Mouse (Mus musculus) myocyte (in vitro differentiated cells): Measurements from ENCODE around the gene Aldh3b1. TPM values are rescaled to one million over a fixed set of nuclear protein-coding genes. Genes with fewer than 3 reads are reported as not detected.

Source experiments
- H3K27me3 ChIP-seq: one replicate; pipeline ENCODE4 v1.6.1; 2011; ENCODE audit not compliant: control insufficient read depth, insufficient read depth, insufficient read length
- H3K36me3 ChIP-seq: one replicate; pipeline ENCODE4 v1.6.1; 2011; ENCODE audit not compliant: control insufficient read depth, insufficient read depth
- H3K4me2 ChIP-seq: one replicate; pipeline ENCODE4 v1.6.1; 2011; ENCODE audit warnings: low read depth, control low read depth
- H3K4me3 ChIP-seq: one replicate; pipeline ENCODE4 v1.5.1; 2011; ENCODE audit warnings: mild to moderate bottlenecking, control low read depth, moderate library complexity
- H3K79me2 ChIP-seq: one replicate; pipeline ENCODE4 v1.6.1; 2011; ENCODE audit not compliant: control insufficient read depth, insufficient read depth
- H3ac ChIP-seq: one replicate; pipeline ENCODE4 v1.6.1; 2011; ENCODE audit not compliant: control insufficient read depth, insufficient read length
- CEBPB ChIP-seq: IDR thresholded peaks from 2 replicates; pipeline ENCODE4 v1.6.1; 2011; ENCODE audit warnings: mild to moderate bottlenecking, moderate library complexity; ENCODE audit not compliant: poor library complexity, insufficient read depth, severe bottlenecking
- E2F4 ChIP-seq: IDR thresholded peaks from one replicate; pipeline ENCODE4 v1.6.1; 2011; ENCODE audit warnings: mild to moderate bottlenecking, control low read depth, moderate library complexity; ENCODE audit not compliant: insufficient read depth
- MAX ChIP-seq: IDR thresholded peaks from one replicate; pipeline ENCODE4 v1.6.1; 2011; ENCODE audit warnings: low read depth, mild to moderate bottlenecking, control low read depth
- MYOD1 ChIP-seq, 3 experiments: IDR thresholded peaks; one replicate each; pipeline ENCODE4 v1.6.1; 2011; ENCODE audit warnings: control low read depth in 2 of 3, low read depth in 2 of 3, mild to moderate bottlenecking in 2 of 3, moderate library complexity in 1 of 3; ENCODE audit not compliant: insufficient read length in 2 of 3, control insufficient read depth in 1 of 3
- MYOG ChIP-seq, 3 experiments: IDR thresholded peaks; one replicate each; pipeline ENCODE4 v1.6.1; 2011; ENCODE audit warnings: control low read depth in 2 of 3, low read depth in 2 of 3, mild to moderate bottlenecking in 2 of 3; ENCODE audit not compliant: insufficient read length in 2 of 3, control insufficient read depth in 1 of 3, insufficient read depth in 1 of 3
- POLR2A ChIP-seq: IDR thresholded peaks from one replicate; pipeline ENCODE4 v1.6.1; 2011; ENCODE audit warnings: low read depth, mild to moderate bottlenecking, control low read depth, moderate library complexity; ENCODE audit not compliant: insufficient read length
- POLR2AphosphoS2 ChIP-seq: IDR thresholded peaks from one replicate; pipeline ENCODE4 v1.6.1; 2011; ENCODE audit warnings: low read depth, control low read depth; ENCODE audit not compliant: insufficient read length
- REST ChIP-seq: IDR thresholded peaks from one replicate; pipeline ENCODE4 v1.6.1; 2011; ENCODE audit warnings: mild to moderate bottlenecking, control low read depth, moderate library complexity; ENCODE audit not compliant: insufficient read depth, insufficient read length
- SRF ChIP-seq: IDR thresholded peaks from one replicate; pipeline ENCODE4 v1.6.1; 2011; ENCODE audit warnings: low read depth; ENCODE audit not compliant: control insufficient read depth, insufficient read length
- TCF12 ChIP-seq: IDR thresholded peaks from one replicate; pipeline ENCODE4 v1.6.1; 2011; ENCODE audit warnings: mild to moderate bottlenecking, control low read depth; ENCODE audit not compliant: poor library complexity, insufficient read depth, severe bottlenecking
- TCF3 ChIP-seq: IDR thresholded peaks from one replicate; pipeline ENCODE4 v1.6.1; 2011; ENCODE audit warnings: low read depth, control low read depth; ENCODE audit not compliant: insufficient read length
- USF1 ChIP-seq: IDR thresholded peaks from one replicate; pipeline ENCODE4 v1.6.1; 2011; ENCODE audit warnings: low read depth, mild to moderate bottlenecking, control low read depth, moderate library complexity
- polyA plus RNA-seq: library from polyadenylated mRNA; unstranded; fragments of >200 nt; fragmentation: generic; extraction: Trizol; gene quantifications from one replicate; pipeline ENCODE4 v1.2.1, GENCODE M21; 2012; ENCODE audit warnings: missing spikeins

Gene Aldh3b1
- polyA plus RNA-seq, 1 experiment, result 51.8 TPM

GRCm38 (mm10) chr19:3899618-3900017 lies 30.0 kb downstream of the Aldh3b1 start:
- H3K36me3 ChIP-seq, result peaks cover 54% of the 10 kb centered on the region

GRCm38 (mm10) chr19:3898952-3899351 lies 30.7 kb downstream of the Aldh3b1 start:
- Histone ChIP-seq H3ac (no peak overlapping the region), H3K4me2 (no peak overlapping the region), H3K4me3 (no peak overlapping the region), H3K27me3 (no peaks in the 10 kb centered on the region), H3K79me2 (peaks cover 4% of the 10 kb centered on the region), H3K36me3 (peaks cover 60% of the 10 kb centered on the region)
- no peak for TF ChIP-seq MYOD1 (IDR thresholded peaks at IDR 0.05; ENCODE audit: control insufficient read depth in 1 of 3, insufficient read length in 2 of 3, low read depth in 2 of 3)
- no peak for TF ChIP-seq POLR2AphosphoS2
- TF ChIP-seq SRF, result no peak

More at GRCm38 (mm10) chr19:3899618-3900017, 30.0 kb downstream of the Aldh3b1 start:
- H3K27me3 ChIP-seq, result no peaks in the 10 kb centered on the region
- no peak for TF ChIP-seq SRF
- TF ChIP-seq POLR2AphosphoS2, result no peak
- no peak for TF ChIP-seq POLR2A
- no peak for TF ChIP-seq MAX
- TF ChIP-seq MYOG (IDR thresholded peaks at IDR 0.05; ENCODE audit: control insufficient read depth in 1 of 3, insufficient read depth in 1 of 3, insufficient read length in 2 of 3, low read depth in 2 of 3), result no peak
- no peak for TF ChIP-seq USF1
- no peak for TF ChIP-seq CEBPB
- TF ChIP-seq E2F4, result no peak
- no peak for TF ChIP-seq TCF3
- no peak for TF ChIP-seq TCF12
- TF ChIP-seq MYOD1 (IDR thresholded peaks at IDR 0.05; ENCODE audit: control insufficient read depth in 1 of 3, insufficient read length in 2 of 3, low read depth in 2 of 3), result no peak
- no peak for TF ChIP-seq REST
- H3ac ChIP-seq, result no peak overlapping the region
- no peak overlapping the region for H3K4me3 ChIP-seq
- peaks cover 11% of the 10 kb centered on the region for H3K79me2 ChIP-seq
- H3K4me2 ChIP-seq, result no peak overlapping the region

DNA sequence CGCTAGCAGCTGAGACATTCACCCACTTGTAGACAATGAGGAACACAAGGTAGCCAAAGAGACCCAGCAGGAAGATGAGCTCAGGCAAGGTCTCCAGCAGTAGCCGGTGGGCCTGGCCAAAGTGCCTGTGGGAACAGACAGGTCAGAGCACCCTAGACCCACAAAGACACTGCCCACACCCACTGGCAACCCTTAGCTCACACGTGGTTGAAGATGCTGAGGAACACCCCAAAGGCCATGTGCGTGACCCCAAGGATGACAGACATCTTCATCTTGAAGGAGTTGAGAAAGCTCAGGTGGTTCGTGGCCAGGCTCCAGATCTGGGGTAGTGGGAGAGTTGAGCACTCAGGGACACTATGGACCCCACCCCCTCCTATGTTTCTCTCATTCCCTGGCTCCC lies 32.1 kb downstream of the Aldh3b1 start:
- Histone ChIP-seq H3K4me2 (no peak overlapping the region), H3K4me3 (no peak overlapping the region), H3ac (no peak overlapping the region), H3K79me2 (peaks cover under 1% of the 10 kb centered on the region), H3K27me3 (no peaks in the 10 kb centered on the region), H3K36me3 (peaks cover 74% of the 10 kb centered on the region)
- TF ChIP-seq E2F4 (no peak), POLR2AphosphoS2 (peak; percentile 75), POLR2A (peak; percentile 1)

DNA sequence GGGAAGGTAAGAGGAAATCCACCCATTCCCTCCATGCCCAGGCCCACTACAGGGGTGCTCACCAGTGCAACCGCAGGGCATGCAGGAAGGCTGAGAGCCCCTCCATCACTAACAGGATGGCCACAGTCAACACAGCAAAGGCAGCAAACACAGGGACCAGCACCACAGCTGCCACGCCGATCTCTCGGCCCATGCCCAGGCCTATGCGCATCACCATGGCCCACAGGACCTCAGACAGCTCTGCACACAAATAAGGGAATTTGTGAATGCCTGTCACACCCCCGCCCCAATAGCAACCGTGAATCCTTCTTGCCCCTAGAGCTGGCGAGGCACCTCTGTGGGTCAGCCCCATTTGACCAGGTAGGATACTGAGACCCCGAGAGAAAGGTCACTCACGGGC lies 33.4 kb downstream of the Aldh3b1 start:
- Histone ChIP-seq H3K27me3 (no peaks in the 10 kb centered on the region), H3K36me3 (peaks cover 77% of the 10 kb centered on the region), H3K4me3 (no peak overlapping the region), H3ac (no peak overlapping the region), H3K4me2 (no peak overlapping the region), H3K79me2 (no peaks in the 10 kb centered on the region)
- TF ChIP-seq POLR2A, result peak; percentile 44
- no peak for TF ChIP-seq CEBPB
- peak; percentile 93 for TF ChIP-seq POLR2AphosphoS2

DNA sequence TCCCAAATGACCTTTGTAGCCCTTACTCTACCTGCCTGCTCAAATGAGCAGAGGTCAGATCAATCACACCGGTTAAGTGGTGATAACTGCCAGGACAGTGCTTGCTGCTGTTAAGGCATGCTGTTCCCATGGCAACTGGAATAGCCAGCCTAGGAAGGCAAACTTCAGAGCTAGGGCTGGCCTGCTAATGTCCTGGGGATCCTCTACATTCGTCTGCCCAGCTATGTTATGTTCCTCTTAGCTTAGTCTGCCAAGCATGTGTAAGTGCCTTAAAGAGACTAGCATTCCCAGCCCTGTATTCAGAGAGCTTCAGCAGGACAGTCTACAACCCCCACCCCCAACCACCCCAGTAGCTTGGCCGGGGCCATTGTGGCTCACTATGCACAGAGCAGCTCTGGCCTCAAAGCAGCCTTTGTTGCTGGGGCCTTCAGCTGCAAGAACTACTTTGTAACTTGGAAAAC lies 34.4 kb downstream of the Aldh3b1 start:
- H3K36me3 ChIP-seq, result peaks cover 84% of the 10 kb centered on the region
- TF ChIP-seq MYOG (IDR thresholded peaks at IDR 0.05; ENCODE audit: control insufficient read depth in 1 of 3, insufficient read depth in 1 of 3, insufficient read length in 2 of 3, low read depth in 2 of 3), result no peak
- TF ChIP-seq POLR2A, result no peak
- TF ChIP-seq SRF, result no peak
- no peak for TF ChIP-seq USF1
- TF ChIP-seq POLR2AphosphoS2, result peak; percentile 71
- TF ChIP-seq TCF12, result no peak

DNA sequence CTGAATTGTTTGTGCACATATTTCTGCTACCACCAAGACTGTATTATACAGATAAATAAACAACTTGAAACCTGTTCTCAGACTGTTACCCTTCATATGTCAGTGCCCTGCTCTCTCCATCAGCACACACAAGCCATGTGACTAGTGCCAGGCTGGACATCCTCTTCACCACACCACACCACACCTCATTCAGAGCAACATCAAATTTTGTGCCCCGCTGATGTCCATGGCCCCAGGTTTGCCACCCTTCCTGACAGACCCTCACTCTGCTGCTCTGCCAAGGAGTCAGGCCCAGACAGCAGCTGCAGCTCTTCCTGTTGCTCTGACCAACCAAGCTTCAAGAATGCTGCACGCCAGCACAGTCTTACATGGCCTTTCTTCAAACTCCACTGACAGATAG lies 35.3 kb downstream of the Aldh3b1 start:
- no peak overlapping the region for H3K4me3 ChIP-seq
- H3K79me2 ChIP-seq, result no peaks in the 10 kb centered on the region
- no peak overlapping the region for H3K4me2 ChIP-seq
- H3ac ChIP-seq, result no peak overlapping the region
- H3K27me3 ChIP-seq, result no peaks in the 10 kb centered on the region
- TF ChIP-seq SRF, result no peak
- TF ChIP-seq MYOD1 (IDR thresholded peaks at IDR 0.05; ENCODE audit: control insufficient read depth in 1 of 3, insufficient read length in 2 of 3, low read depth in 2 of 3), result no peak
- TF ChIP-seq POLR2AphosphoS2, result peak; percentile 75
- TF ChIP-seq MAX, result no peak
- peak; percentile 32 for TF ChIP-seq POLR2A
- TF ChIP-seq CEBPB, result no peak
- TF ChIP-seq USF1, result no peak
- no peak for TF ChIP-seq TCF12
- TF ChIP-seq E2F4, result no peak
- H3K36me3 ChIP-seq, result peaks cover 84% of the 10 kb centered on the region

More for the DNA sequence above, 34.4 kb downstream of the Aldh3b1 start:
- H3ac ChIP-seq, result no peak overlapping the region
- no peak overlapping the region for H3K4me2 ChIP-seq
- no peaks in the 10 kb centered on the region for H3K27me3 ChIP-seq
- H3K4me3 ChIP-seq, result no peak overlapping the region
- H3K79me2 ChIP-seq, result no peaks in the 10 kb centered on the region
